ENCODE assay signal across 26 mouse cellular contexts in genomic region chrX:159686850-159687249, GRCm38 (mm10). TPM values are rescaled to one million over a fixed set of nuclear protein-coding genes. Genes with fewer than 3 reads are reported as not detected.
DNase-seq lines count a peak whose midpoint lies in the region; ATAC-seq and TF ChIP-seq lines count a peak whose summit lies in the region.
"Had no signal": no experiment of that assay in that cellular context is flagged by ENCODE, and none has a peak within 500 bp of the region (broad histone marks: within the 10 kb centered on the region; RNA-seq: fewer than 3 reads in every experiment).

No protein-coding gene starts in this region.

- H3K4me2 ChIP-seq in intestine, postnatal 0 days (replicated peaks; ENCODE audit: low read depth) = no peak overlapping the region
- H3K4me2 ChIP-seq: heart, embryonic 13.5 days; hindbrain, embryonic 14.5 days; intestine, embryonic 15.5 days; kidney, embryonic 15.5 days; limb, embryonic 13.5 days; liver, embryonic 13.5 days; lung, embryonic 14.5 days; midbrain, embryonic 15.5 days; neural tube, embryonic 13.5 days had no signal

- H3K4me1 ChIP-seq in intestine, postnatal 0 days (replicated peaks; ENCODE audit: control insufficient read depth, insufficient read depth, low read length) = no peaks in the 10 kb centered on the region
- H3K4me1 ChIP-seq: embryonic facial prominence, embryonic 10.5 days; forebrain, embryonic 10.5 days; heart, embryonic 13.5 days; intestine, embryonic 15.5 days; kidney, embryonic 15.5 days; limb, embryonic 13.5 days; midbrain, embryonic 15.5 days; neural tube, embryonic 13.5 days had no signal

- no peak overlapping the region for H3K4me3 ChIP-seq in intestine, postnatal 0 days (ENCODE audit: low read depth, low read length)
- H3K4me3 ChIP-seq: embryonic facial prominence, embryonic 10.5 days; forebrain, embryonic 10.5 days; heart, adult 2 months; heart, embryonic 13.5 days; intestine, embryonic 15.5 days; kidney, embryonic 15.5 days; limb, embryonic 13.5 days; liver, embryonic 13.5 days; midbrain, embryonic 15.5 days; neural tube, embryonic 13.5 days had no signal

- peak; percentile 40 to 48 for DNase-seq in spleen, postnatal 36 days (ENCODE audit: low spot score in 2 of 2)
- no peak for DNase-seq in spleen, postnatal 10 days (ENCODE audit: low spot score in 2 of 2)
- peak; percentile 73 for DNase-seq in CD4-positive, CD25-positive, alpha-beta regulatory T cell, adult 2 months (ENCODE audit: low read depth, low spot score)
- peak; percentile 68 for DNase-seq in induced T-regulatory cell, adult 2 months (ENCODE audit: low read depth)
- DNase-seq in kidney, adult 18-20 months = no peak
- DNase-seq in cerebellum, adult 9-10 months = no peak
- DNase-seq: adrenal gland, postnatal 25 days; cerebellum, adult 8-10 months; gastrocnemius, postnatal 25 days; heart, adult 2 months; kidney, postnatal 36 days; liver, embryonic 13.5 days; lung, embryonic 14.5 days; right cerebral cortex, adult 18-20 months; right cerebral cortex, postnatal 4 days had no signal

- peak; percentile 83; the same call in 1 of the 2 replicates for ATAC-seq in neutrophil, adult 5-6 weeks (ENCODE audit: extremely low read depth, insufficient number of reproducible peaks, low FRiP score, poor library complexity, severe bottlenecking)
- no peak for ATAC-seq in intestine, postnatal 0 days
- ATAC-seq: intestine, embryonic 15.5 days; midbrain, embryonic 15.5 days had no signal

- H3K27ac ChIP-seq in intestine, postnatal 0 days (ENCODE audit: low read depth, low read length) = no peak overlapping the region
- H3K27ac ChIP-seq: embryonic facial prominence, embryonic 10.5 days; forebrain, embryonic 10.5 days; heart, adult 2 months; heart, embryonic 13.5 days; hindbrain, embryonic 14.5 days; intestine, embryonic 15.5 days; kidney, embryonic 15.5 days; limb, embryonic 13.5 days; liver, embryonic 13.5 days; midbrain, embryonic 15.5 days; neural tube, embryonic 13.5 days had no signal

- no peaks in the 10 kb centered on the region for H3K9me3 ChIP-seq in intestine, postnatal 0 days (ENCODE audit: control insufficient read depth)
- H3K9me3 ChIP-seq: embryonic facial prominence, embryonic 10.5 days; forebrain, embryonic 10.5 days; heart, embryonic 13.5 days; intestine, embryonic 15.5 days; kidney, embryonic 15.5 days; limb, embryonic 13.5 days; liver, embryonic 13.5 days; midbrain, embryonic 15.5 days; neural tube, embryonic 13.5 days had no signal

- WGBS in intestine, postnatal 0 days = 83% methylated on average over 4 of the region's 4 CpGs

- no peak for TF ChIP-seq CTCF in intestine, postnatal 0 days (IDR thresholded peaks at IDR 0.05; ENCODE audit: low read depth)

- H3K27me3 ChIP-seq in intestine, postnatal 0 days (replicated peaks; ENCODE audit: control insufficient read depth, insufficient read depth, low read length) = no peaks in the 10 kb centered on the region
- H3K27me3 ChIP-seq: heart, embryonic 13.5 days; intestine, embryonic 15.5 days; liver, embryonic 13.5 days; midbrain, embryonic 15.5 days had no signal

- no peak overlapping the region for H3K9ac ChIP-seq in intestine, postnatal 0 days (ENCODE audit: low read depth, low read length)
- H3K9ac ChIP-seq: heart, embryonic 13.5 days; hindbrain, embryonic 14.5 days; intestine, embryonic 15.5 days; kidney, embryonic 15.5 days; limb, embryonic 13.5 days; liver, embryonic 13.5 days; lung, embryonic 14.5 days; midbrain, embryonic 15.5 days; neural tube, embryonic 13.5 days had no signal

- H3K36me3 ChIP-seq in intestine, postnatal 0 days (ENCODE audit: control insufficient read depth, insufficient read depth) = no peaks in the 10 kb centered on the region
- H3K36me3 ChIP-seq: embryonic facial prominence, embryonic 10.5 days; forebrain, embryonic 10.5 days; heart, embryonic 13.5 days; intestine, embryonic 15.5 days; kidney, embryonic 15.5 days; limb, embryonic 13.5 days; liver, embryonic 13.5 days; midbrain, embryonic 15.5 days; neural tube, embryonic 13.5 days had no signal

RNA-seq across cellular contexts. Expression of gene Sh3kbp1, which starts 59.8 kb away (rescaled TPM):
- 188 and 190 TPM in 2 replicates for total RNA-seq in neutrophil, adult 5-6 weeks (2017)
- 7.1 and 7.7 TPM in 2 replicates for polyA plus RNA-seq in intestine, postnatal 0 days (2015; fragmentation: Nextera tagmentation; extraction: Ambion mirVana)

Comparison
In these comparisons a context has a peak if more than half of its experiments do, and no peak if none do; other contexts are left out.
1. DNase-seq: peak in spleen, postnatal 36 days (2 of 2), CD4-positive, CD25-positive, alpha-beta regulatory T cell, adult 2 months (single experiment) and induced T-regulatory cell, adult 2 months (single experiment); none in spleen, postnatal 10 days (0 of 2), kidney, adult 18-20 months (single experiment) and cerebellum, adult 9-10 months (single experiment).